Mouse (Mus musculus): ENCODE data around the gene Cyp4a32. TPM values are rescaled to one million over a fixed set of nuclear protein-coding genes. Genes with fewer than 3 reads are reported as not detected.
"Not testable (repeated sequence)": the region's sequence is repeated elsewhere in the genome, so short reads cannot be mapped to it uniquely, and the experiment has no call there.

The Cyp4a32 gene
- total RNA-seq, 2 experiments from 2014 or later: not detected

GRCm38 (mm10) chr4:115655841-115656534 is 55.2 kb downstream of the Cyp4a32 start:
- not testable (repeated sequence) for ATAC-seq (replicated peaks; ENCODE audit: poor library complexity, severe bottlenecking)

- ATAC-seq (replicated peaks; ENCODE audit: poor library complexity, severe bottlenecking): not testable (repeated sequence)
Observed at GRCm38 (mm10) chr4:115656535-115656922, 55.8 kb downstream of the Cyp4a32 start.

GRCm38 (mm10) chr4:115657104-115657866 is 56.5 kb downstream of the Cyp4a32 start:
- ATAC-seq (replicated peaks; ENCODE audit: poor library complexity, severe bottlenecking): peak; percentile 65

GRCm38 (mm10) chr4:115657867-115658249 is 57.1 kb downstream of the Cyp4a32 start:
- no peak for ATAC-seq (replicated peaks; ENCODE audit: poor library complexity, severe bottlenecking)

GRCm38 (mm10) chr4:115659190-115659589 is 58.4 kb downstream of the Cyp4a32 start:
- ATAC-seq (replicated peaks; ENCODE audit: poor library complexity, severe bottlenecking): no peak

Other genes with a start within 250 kb of the Cyp4a32 start
- gene Cyp4a12b, start 189.3 kb upstream of the Cyp4a32 start, total RNA-seq (2014; fragmentation: Nextera tagmentation): not detected in 2 replicates
- not detected in 2 replicates for gene Cyp4a12b, start 189.3 kb upstream of the Cyp4a32 start, total RNA-seq (2017)
- gene Cyp4a30b, start 148.4 kb upstream of the Cyp4a32 start, total RNA-seq (2014; fragmentation: Nextera tagmentation): not detected in 2 replicates
- gene Cyp4a30b, start 148.4 kb upstream of the Cyp4a32 start, total RNA-seq (2017): not detected in 2 replicates
- not detected in 2 replicates for gene Cyp4a14, start 104.8 kb upstream of the Cyp4a32 start, total RNA-seq (2014; fragmentation: Nextera tagmentation)
- gene Cyp4a14, start 104.8 kb upstream of the Cyp4a32 start, total RNA-seq (2017): not detected in 2 replicates
- gene Cyp4a10, start 82.7 kb upstream of the Cyp4a32 start, total RNA-seq (2014; fragmentation: Nextera tagmentation): not detected in 2 replicates
- gene Cyp4a10, start 82.7 kb upstream of the Cyp4a32 start, total RNA-seq (2017): not detected in 2 replicates
- not detected in 2 replicates for gene Cyp4a31, start 37.3 kb upstream of the Cyp4a32 start, total RNA-seq (2014; fragmentation: Nextera tagmentation)
- gene Cyp4a31, start 37.3 kb upstream of the Cyp4a32 start, total RNA-seq (2017): not detected in 2 replicates
- gene Cyp4b1, start 46.8 kb downstream of the Cyp4a32 start, total RNA-seq (2014; fragmentation: Nextera tagmentation): not detected in 2 replicates
- not detected in 2 replicates for gene Cyp4b1, start 46.8 kb downstream of the Cyp4a32 start, total RNA-seq (2017)
- gene Efcab14, start 136.8 kb downstream of the Cyp4a32 start, total RNA-seq (2014; fragmentation: Nextera tagmentation): 38.4 and 43.2 TPM in 2 replicates
- gene Efcab14, start 136.8 kb downstream of the Cyp4a32 start, total RNA-seq (2017): 24.1 and 25.4 TPM in 2 replicates
- gene Tex38, start 180.0 kb downstream of the Cyp4a32 start, total RNA-seq (2014; fragmentation: Nextera tagmentation): not detected in 2 replicates
- gene Tex38, start 180.0 kb downstream of the Cyp4a32 start, total RNA-seq (2017): not detected in 2 replicates
- 15.0 and 43.3 TPM in 2 replicates for gene Atpaf1, start 183.8 kb downstream of the Cyp4a32 start, total RNA-seq (2014; fragmentation: Nextera tagmentation)
- 12.4 and 13.9 TPM in 2 replicates for gene Atpaf1, start 183.8 kb downstream of the Cyp4a32 start, total RNA-seq (2017)
- 6.0 and 6.3 TPM in 2 replicates for gene Mob3c, start 227.1 kb downstream of the Cyp4a32 start, total RNA-seq (2014; fragmentation: Nextera tagmentation)
- gene Mob3c, start 227.1 kb downstream of the Cyp4a32 start, total RNA-seq (2017): 2.6 and 6.2 TPM in 2 replicates
- 30.0 and 48.8 TPM in 2 replicates for gene Mknk1, start 238.2 kb downstream of the Cyp4a32 start, total RNA-seq (2014; fragmentation: Nextera tagmentation)
- gene Mknk1, start 238.2 kb downstream of the Cyp4a32 start, total RNA-seq (2017): 30.2 and 39.0 TPM in 2 replicates

Measured in granulocyte monocyte progenitor cell, adult 5-6 weeks (primary cell).